Mouse (Mus musculus): ENCODE data around the gene 4930544D05Rik.
A peak's percentile ranks its signal among the peaks of the same experiment; 100 is the strongest.

4930544D05Rik gene

GRCm38 (mm10) chr11:70656456-70656927 is 40.8 kb downstream of the 4930544D05Rik start:
- DNase-seq (ENCODE audit: low spot score in 2 of 2) = peak; percentile 82 to 89

- DNase-seq (ENCODE audit: low spot score in 2 of 2) = peak in 1 of 2 experiments; percentile 51
These were observed 41.3 kb downstream of the 4930544D05Rik start, which contains the start of gene Eno3 for GRCm38 (mm10) chr11:70656964-70657363. Gene Eno3, plus strand, starts transcription at chr11:70657202.

GRCm38 (mm10) chr11:70657573-70657972 is 41.9 kb downstream of the 4930544D05Rik start:
- DNase-seq (ENCODE audit: low spot score in 2 of 2) = no peak

GRCm38 (mm10) chr11:70657991-70658390 is 42.3 kb downstream of the 4930544D05Rik start:
- no peak for DNase-seq (ENCODE audit: low spot score in 2 of 2)

GRCm38 (mm10) chr11:70658521-70658920 is 42.9 kb downstream of the 4930544D05Rik start:
- DNase-seq (ENCODE audit: low spot score in 2 of 2) = no peak

- no peak for DNase-seq (ENCODE audit: low spot score in 2 of 2)
These were observed 43.3 kb downstream of the 4930544D05Rik start for GRCm38 (mm10) chr11:70658942-70659341.

GRCm38 (mm10) chr11:70660571-70660970 is 44.9 kb downstream of the 4930544D05Rik start:
- no peak for DNase-seq (ENCODE audit: low spot score in 2 of 2)

- DNase-seq (ENCODE audit: low spot score in 2 of 2) = no peak
These were observed 47.5 kb downstream of the 4930544D05Rik start for GRCm38 (mm10) chr11:70663101-70663500.

GRCm38 (mm10) chr11:70663957-70664356 is 48.3 kb downstream of the 4930544D05Rik start:
- peak; percentile 62 to 73 for DNase-seq (ENCODE audit: low spot score in 2 of 2)

GRCm38 (mm10) chr11:70664741-70665140 is 49.1 kb downstream of the 4930544D05Rik start:
- DNase-seq (ENCODE audit: low spot score in 2 of 2) = no peak

Data from heart, adult 9 months (tissue).